Mouse (Mus musculus): ENCODE measurements around the gene Tnrc18. TPM values are rescaled to one million over a fixed set of nuclear protein-coding genes. Genes with fewer than 3 reads are reported as not detected.

The Tnrc18 gene
- polyA plus RNA-seq, 1 experiment from 2014 or later = 23.3 TPM

- H3K36me3 ChIP-seq (ENCODE audit: control insufficient read depth, insufficient read depth, low read length) = no peaks in the 10 kb centered on the region
- no peaks in the 10 kb centered on the region for H3K27me3 ChIP-seq (ENCODE audit: control insufficient read depth, insufficient read depth, low read depth, low read length)
- H3K9me3 ChIP-seq (replicated peaks; ENCODE audit: control insufficient read depth, low read length, poor library complexity, severe bottlenecking) = no peaks in the 10 kb centered on the region
- peak overlapping the region; percentile 100 for H3K27ac ChIP-seq (ENCODE audit: low read length)
- ATAC-seq = no peak
- H3K4me3 ChIP-seq (ENCODE audit: low read depth, low read length) = peak overlapping the region; percentile 87
- H3K9ac ChIP-seq (ENCODE audit: low read depth, low read length) = peak overlapping the region; percentile 100
- H3K4me2 ChIP-seq (ENCODE audit: low read length) = peak overlapping the region; percentile 98
- WGBS = under 1% methylated on average over 23 of the region's 23 CpGs
- peaks cover 40% of the 10 kb centered on the region for H3K4me1 ChIP-seq (ENCODE audit: control insufficient read depth, insufficient read depth, low read length)
These were observed 3.7 kb downstream of the Tnrc18 start for GRCm38 (mm10) chr5:142813722-142814111.

- Histone ChIP-seq H3K27ac (ENCODE audit: low read length) (peak overlapping the region; percentile 100), H3K4me2 (ENCODE audit: low read length) (peak overlapping the region; percentile 98), H3K4me1 (ENCODE audit: control insufficient read depth, insufficient read depth, low read length) (peaks cover 40% of the 10 kb centered on the region), H3K9ac (ENCODE audit: low read depth, low read length) (peak overlapping the region; percentile 100), H3K9me3 (replicated peaks; ENCODE audit: control insufficient read depth, low read length, poor library complexity, severe bottlenecking) (no peaks in the 10 kb centered on the region), H3K27me3 (ENCODE audit: control insufficient read depth, insufficient read depth, low read depth, low read length) (no peaks in the 10 kb centered on the region), H3K36me3 (ENCODE audit: control insufficient read depth, insufficient read depth, low read length) (no peaks in the 10 kb centered on the region), H3K4me3 (ENCODE audit: low read depth, low read length) (peak overlapping the region; percentile 87)
- no peak for ATAC-seq
- WGBS = under 1% methylated on average over 18 of the region's 18 CpGs
These were observed 4.3 kb downstream of the Tnrc18 start for GRCm38 (mm10) chr5:142812976-142813721.

- peaks cover 40% of the 10 kb centered on the region for H3K4me1 ChIP-seq (ENCODE audit: control insufficient read depth, insufficient read depth, low read length)
- H3K4me3 ChIP-seq (ENCODE audit: low read depth, low read length) = peak overlapping the region; percentile 87
- peak overlapping the region; percentile 100 for H3K27ac ChIP-seq (ENCODE audit: low read length)
- no peak for ATAC-seq
- H3K9me3 ChIP-seq (replicated peaks; ENCODE audit: control insufficient read depth, low read length, poor library complexity, severe bottlenecking) = no peaks in the 10 kb centered on the region
- H3K36me3 ChIP-seq (ENCODE audit: control insufficient read depth, insufficient read depth, low read length) = 0 out of 2 replicates have a peak, but pooled peaks cover 2% of the 10 kb centered on the region
- peak overlapping the region; percentile 98 for H3K4me2 ChIP-seq (ENCODE audit: low read length)
- H3K27me3 ChIP-seq (ENCODE audit: control insufficient read depth, insufficient read depth, low read depth, low read length) = no peaks in the 10 kb centered on the region
- whole genome bisulfite sequencing = 2% methylated on average over 8 of the region's 8 CpGs
- H3K9ac ChIP-seq (ENCODE audit: low read depth, low read length) = peak overlapping the region; percentile 100
These were observed 4.9 kb downstream of the Tnrc18 start for GRCm38 (mm10) chr5:142812621-142812975.

- Histone ChIP-seq H3K9me3 (replicated peaks; ENCODE audit: control insufficient read depth, low read length, poor library complexity, severe bottlenecking) (no peaks in the 10 kb centered on the region), H3K27ac (ENCODE audit: low read length) (peak overlapping the region; percentile 100), H3K36me3 (ENCODE audit: control insufficient read depth, insufficient read depth, low read length) (0 out of 2 replicates have a peak, but pooled peaks cover 2% of the 10 kb centered on the region), H3K4me2 (ENCODE audit: low read length) (peak overlapping the region; percentile 98), H3K4me1 (ENCODE audit: control insufficient read depth, insufficient read depth, low read length) (peaks cover 40% of the 10 kb centered on the region), H3K4me3 (ENCODE audit: low read depth, low read length) (peak overlapping the region; percentile 87), H3K9ac (ENCODE audit: low read depth, low read length) (peak overlapping the region; percentile 100), H3K27me3 (ENCODE audit: control insufficient read depth, insufficient read depth, low read depth, low read length) (no peaks in the 10 kb centered on the region)
- WGBS = 17% methylated on average over 8 of the region's 8 CpGs
- no peak for ATAC-seq
These were observed 5.5 kb downstream of the Tnrc18 start for GRCm38 (mm10) chr5:142811870-142812443.

- Histone ChIP-seq H3K27ac (ENCODE audit: low read length) (peak overlapping the region; percentile 24; the same call in 1 of the 2 replicates), H3K4me2 (ENCODE audit: low read length) (peak overlapping the region; percentile 98), H3K27me3 (ENCODE audit: control insufficient read depth, insufficient read depth, low read depth, low read length) (no peaks in the 10 kb centered on the region), H3K4me3 (ENCODE audit: low read depth, low read length) (peak overlapping the region; percentile 87), H3K9ac (ENCODE audit: low read depth, low read length) (peak overlapping the region; percentile 100), H3K4me1 (ENCODE audit: control insufficient read depth, insufficient read depth, low read length) (peaks cover 44% of the 10 kb centered on the region), H3K36me3 (ENCODE audit: control insufficient read depth, insufficient read depth, low read length) (0 out of 2 replicates have a peak, but pooled peaks cover 2% of the 10 kb centered on the region), H3K9me3 (replicated peaks; ENCODE audit: control insufficient read depth, low read length, poor library complexity, severe bottlenecking) (no peaks in the 10 kb centered on the region)
- no peak for ATAC-seq
- 12% methylated on average over 20 of the region's 20 CpGs for WGBS
These were observed 6.5 kb downstream of the Tnrc18 start for GRCm38 (mm10) chr5:142810710-142811599.

GRCm38 (mm10) chr5:142807661-142808060, 9.8 kb downstream of the Tnrc18 start:
- 0 out of 2 replicates have a peak, but pooled peaks cover 2% of the 10 kb centered on the region for H3K36me3 ChIP-seq (ENCODE audit: control insufficient read depth, insufficient read depth, low read length)
- H3K4me1 ChIP-seq (ENCODE audit: control insufficient read depth, insufficient read depth, low read length) = peaks cover 69% of the 10 kb centered on the region
- no peak overlapping the region for H3K4me3 ChIP-seq (ENCODE audit: low read depth, low read length)
- WGBS = 92% methylated on average over 7 of the region's 7 CpGs
- ATAC-seq = no peak
- no peak overlapping the region for H3K27ac ChIP-seq (ENCODE audit: low read length)
- H3K9me3 ChIP-seq (replicated peaks; ENCODE audit: control insufficient read depth, low read length, poor library complexity, severe bottlenecking) = no peaks in the 10 kb centered on the region
- no peak overlapping the region for H3K9ac ChIP-seq (ENCODE audit: low read depth, low read length)
- no peaks in the 10 kb centered on the region for H3K27me3 ChIP-seq (ENCODE audit: control insufficient read depth, insufficient read depth, low read depth, low read length)
- H3K4me2 ChIP-seq (ENCODE audit: low read length) = no peak overlapping the region

- 88% methylated on average over 1 of the region's 1 CpGs for WGBS
- peaks cover 67% of the 10 kb centered on the region for H3K4me1 ChIP-seq (ENCODE audit: control insufficient read depth, insufficient read depth, low read length)
- H3K9ac ChIP-seq (ENCODE audit: low read depth, low read length) = no peak overlapping the region
- H3K4me3 ChIP-seq (ENCODE audit: low read depth, low read length) = no peak overlapping the region
- no peak overlapping the region for H3K27ac ChIP-seq (ENCODE audit: low read length)
- H3K27me3 ChIP-seq (ENCODE audit: control insufficient read depth, insufficient read depth, low read depth, low read length) = no peaks in the 10 kb centered on the region
- ATAC-seq = no peak
- H3K4me2 ChIP-seq (ENCODE audit: low read length) = no peak overlapping the region
- H3K36me3 ChIP-seq (ENCODE audit: control insufficient read depth, insufficient read depth, low read length) = 0 out of 2 replicates have a peak, but pooled peaks cover 2% of the 10 kb centered on the region
- H3K9me3 ChIP-seq (replicated peaks; ENCODE audit: control insufficient read depth, low read length, poor library complexity, severe bottlenecking) = no peaks in the 10 kb centered on the region
These were observed 13.7 kb downstream of the Tnrc18 start for GRCm38 (mm10) chr5:142803746-142804145.

GRCm38 (mm10) chr5:142802884-142803283, 14.6 kb downstream of the Tnrc18 start:
- Histone ChIP-seq H3K4me2 (ENCODE audit: low read length) (no peak overlapping the region; the same call in 1 of the 2 replicates), H3K9ac (ENCODE audit: low read depth, low read length) (no peak overlapping the region), H3K36me3 (ENCODE audit: control insufficient read depth, insufficient read depth, low read length) (0 out of 2 replicates have a peak, but pooled peaks cover under 1% of the 10 kb centered on the region), H3K27me3 (ENCODE audit: control insufficient read depth, insufficient read depth, low read depth, low read length) (no peaks in the 10 kb centered on the region), H3K9me3 (replicated peaks; ENCODE audit: control insufficient read depth, low read length, poor library complexity, severe bottlenecking) (no peaks in the 10 kb centered on the region), H3K4me3 (ENCODE audit: low read depth, low read length) (no peak overlapping the region), H3K4me1 (ENCODE audit: control insufficient read depth, insufficient read depth, low read length) (peaks cover 76% of the 10 kb centered on the region), H3K27ac (ENCODE audit: low read length) (0 out of 2 replicates have a peak overlapping the region, but pooled peaks have one; percentile 7)
- 64% methylated on average over 4 of the region's 4 CpGs for WGBS
- ATAC-seq = no peak
